8 mouse cellular contexts compared by ENCODE assay signal in the genomic region with DNA sequence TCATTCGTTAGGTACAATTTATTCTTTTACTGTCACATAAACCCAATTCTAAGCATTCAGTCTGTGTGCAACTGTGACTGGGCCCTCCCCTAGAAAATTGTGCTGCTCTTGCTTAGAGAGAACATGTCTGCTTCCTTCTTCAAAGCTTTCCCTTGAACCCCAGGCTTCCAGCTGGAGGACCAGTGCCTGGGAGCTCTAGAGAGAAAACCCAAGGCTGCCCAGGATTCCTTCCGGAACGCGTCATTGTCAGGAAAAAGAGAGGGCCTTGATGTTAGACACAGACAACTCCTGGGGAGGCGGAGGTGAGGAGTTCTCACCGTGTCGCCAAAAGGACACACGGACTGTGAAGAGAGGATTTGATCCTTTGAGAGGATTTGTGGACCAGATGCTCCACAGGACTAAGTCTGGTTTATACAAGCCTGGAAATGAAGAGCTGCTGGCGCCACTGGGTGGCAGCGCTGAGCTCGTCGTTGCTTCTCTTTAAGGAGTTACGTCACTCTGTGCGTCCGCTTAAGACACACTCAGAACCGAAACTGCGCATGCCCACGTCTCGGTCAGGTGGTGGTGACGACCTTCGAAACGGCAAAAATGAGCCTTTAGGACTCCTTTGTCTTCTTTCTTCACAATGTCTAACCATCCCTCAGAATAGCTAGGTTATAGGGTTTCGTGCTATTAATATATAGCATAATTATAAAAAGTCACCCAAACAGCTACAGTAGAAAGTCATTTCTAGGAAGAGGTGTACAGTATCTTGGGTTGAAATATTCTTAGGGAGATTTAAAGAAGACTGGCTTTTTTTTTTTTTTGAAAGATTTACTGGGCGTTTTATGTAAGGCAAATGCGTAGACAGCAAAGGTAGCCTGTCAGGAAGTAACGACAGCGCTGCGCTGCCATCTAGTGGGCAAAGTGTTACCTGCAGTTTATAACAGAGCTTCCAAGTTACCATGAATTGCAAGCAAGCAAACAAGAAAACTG. TPM values are rescaled to one million over a fixed set of nuclear protein-coding genes. Genes with fewer than 3 reads are reported as not detected.
DNase-seq lines count a peak whose midpoint lies in the region; ATAC-seq and TF ChIP-seq lines count a peak whose summit lies in the region.

No protein-coding gene starts in this region.

- TF ChIP-seq POLR2A in ES-Bruce4 (IDR thresholded peaks at IDR 0.05; ENCODE audit: insufficient read depth, low read length), result no peak

- 0 out of 2 replicates have a peak, but pooled peaks have one; percentile 22 for TF ChIP-seq EP300 in ES-Bruce4 (IDR thresholded peaks at IDR 0.05; ENCODE audit: insufficient read depth, low read depth, low read length)
- TF ChIP-seq EP300 in liver, postnatal 0 days (IDR thresholded peaks at IDR 0.05; ENCODE audit: low read depth), result peak; percentile 51

- no peaks in the 10 kb centered on the region for H3K4me1 ChIP-seq in ES-Bruce4 (ENCODE audit: control insufficient read depth, insufficient read depth, low read length)
- H3K4me1 ChIP-seq in forebrain, embryonic 13.5 days, result peaks cover 11% of the 10 kb centered on the region
- H3K4me1 ChIP-seq in liver, postnatal 0 days (ENCODE audit: insufficient read depth), result no peaks in the 10 kb centered on the region; the same call in none of the 2 replicates
- H3K4me1 ChIP-seq in neural tube, embryonic 14.5 days (ENCODE audit: control insufficient read depth, insufficient read depth, low read length), result peaks cover 15% of the 10 kb centered on the region; the same call in 1 of the 2 replicates

- H3K9me3 ChIP-seq in ES-Bruce4 (replicated peaks; ENCODE audit: control insufficient read depth, insufficient read depth, low read length, poor library complexity, severe bottlenecking), result no peaks in the 10 kb centered on the region
- no peaks in the 10 kb centered on the region for H3K9me3 ChIP-seq in forebrain, embryonic 13.5 days (replicated peaks)
- H3K9me3 ChIP-seq in liver, postnatal 0 days (ENCODE audit: low read length), result no peaks in the 10 kb centered on the region
- no peaks in the 10 kb centered on the region for H3K9me3 ChIP-seq in neural tube, embryonic 14.5 days (ENCODE audit: control insufficient read depth, low read length)

- H3K36me3 ChIP-seq in ES-Bruce4 (ENCODE audit: control insufficient read depth, insufficient read depth, low read length, poor library complexity, severe bottlenecking), result no peaks in the 10 kb centered on the region
- H3K36me3 ChIP-seq in forebrain, embryonic 13.5 days (ENCODE audit: poor library complexity, severe bottlenecking), result no peaks in the 10 kb centered on the region
- H3K36me3 ChIP-seq in liver, postnatal 0 days (replicated peaks; ENCODE audit: insufficient read depth, low read length), result no peaks in the 10 kb centered on the region
- no peaks in the 10 kb centered on the region for H3K36me3 ChIP-seq in neural tube, embryonic 14.5 days (ENCODE audit: control insufficient read depth, insufficient read depth, low read length)

- no peak overlapping the region for H3K27ac ChIP-seq in ES-Bruce4 (ENCODE audit: insufficient read depth, low read length)
- peak overlapping the region; percentile 85 for H3K27ac ChIP-seq in forebrain, embryonic 13.5 days
- peak overlapping the region; percentile 91 for H3K27ac ChIP-seq in liver, postnatal 0 days (ENCODE audit: low read depth)
- H3K27ac ChIP-seq in neural tube, embryonic 14.5 days (ENCODE audit: low read depth, low read length), result peak overlapping the region; percentile 68

- peak; percentile 90 for ATAC-seq in cerebellum, adult (ENCODE audit: insufficient number of reproducible peaks, low FRiP score, low TSS enrichment)
- peak; percentile 93 for ATAC-seq in forebrain, embryonic 13.5 days
- ATAC-seq in liver, postnatal 0 days, result peak; percentile 97
- ATAC-seq in neural tube, embryonic 14.5 days (ENCODE audit: low read depth), result peak; percentile 94

- H3K9ac ChIP-seq in ES-Bruce4 (ENCODE audit: low read depth, poor library complexity, severe bottlenecking), result no peak overlapping the region
- peak overlapping the region; percentile 51; the same call in 1 of the 2 replicates for H3K9ac ChIP-seq in forebrain, embryonic 13.5 days
- peak overlapping the region; percentile 33; the same call in 1 of the 2 replicates for H3K9ac ChIP-seq in liver, postnatal 0 days (replicated peaks)
- H3K9ac ChIP-seq in neural tube, embryonic 14.5 days (replicated peaks; ENCODE audit: low read depth, low read length), result peak overlapping the region; percentile 35; the same call in 1 of the 2 replicates

- H3K4me2 ChIP-seq in forebrain, embryonic 13.5 days, result peak overlapping the region; percentile 49
- peak overlapping the region; percentile 60 for H3K4me2 ChIP-seq in liver, postnatal 0 days (ENCODE audit: low read depth, low read length)
- H3K4me2 ChIP-seq in neural tube, embryonic 14.5 days (ENCODE audit: low read depth, low read length), result peak overlapping the region; percentile 21

- TF ChIP-seq CTCF in ES-Bruce4 (IDR thresholded peaks at IDR 0.05; ENCODE audit: low read depth, low read length), result peak; percentile 77
- TF ChIP-seq CTCF in liver, postnatal 0 days (IDR thresholded peaks at IDR 0.05; ENCODE audit: low read depth), result peak; percentile 91

- DNase-seq in heart, postnatal 10 days, result peak; percentile 94 to 96
- DNase-seq in large intestine, adult 2 months (ENCODE audit: low read depth, low spot score), result peak; percentile 92
- peak; percentile 94 for DNase-seq in liver, postnatal 0 days
- peak; percentile 96 for DNase-seq in testis, postnatal 10 days (ENCODE audit: low spot score)

- H3K4me3 ChIP-seq in ES-Bruce4 (ENCODE audit: low read depth, low read length), result peak overlapping the region; percentile 43
- H3K4me3 ChIP-seq in forebrain, embryonic 13.5 days, result peak overlapping the region; percentile 24
- H3K4me3 ChIP-seq in liver, postnatal 0 days (ENCODE audit: low read depth, low read length), result peak overlapping the region; percentile 47
- peak overlapping the region; percentile 19 for H3K4me3 ChIP-seq in neural tube, embryonic 14.5 days (ENCODE audit: low read depth, low read length)

- intact Hi-C loops in heart, postnatal 10 days (cut with DNase I), result no loop called here

- H3K27me3 ChIP-seq in ES-Bruce4 (ENCODE audit: control insufficient read depth, insufficient read depth, low read length, poor library complexity, severe bottlenecking), result no peaks in the 10 kb centered on the region
- H3K27me3 ChIP-seq in forebrain, embryonic 13.5 days, result no peaks in the 10 kb centered on the region
- no peaks in the 10 kb centered on the region for H3K27me3 ChIP-seq in liver, postnatal 0 days (ENCODE audit: insufficient read depth, low read length)
- no peaks in the 10 kb centered on the region for H3K27me3 ChIP-seq in neural tube, embryonic 14.5 days (ENCODE audit: control insufficient read depth, insufficient read depth, low read length)

- WGBS in forebrain, embryonic 13.5 days, result 8% methylated on average over 28 of the region's 28 CpGs
- 9% methylated on average over 28 of the region's 28 CpGs for whole genome bisulfite sequencing in large intestine, adult 2 months
- 9% methylated on average over 28 of the region's 28 CpGs for WGBS in liver, postnatal 0 days (ENCODE audit: insufficient replicate concordance)
- 9% methylated on average over 28 of the region's 28 CpGs for WGBS in neural tube, embryonic 14.5 days

RNA-seq across cellular contexts. Expression of a gene that starts 45.9 kb away (rescaled TPM):
- 2.9 and 3.0 TPM in 2 replicates for polyA plus RNA-seq in ES-Bruce4 (2011; ENCODE audit: insufficient read depth, insufficient read length, low read depth, missing spikeins)
- polyA plus RNA-seq in forebrain, embryonic 13.5 days (2015; fragmentation: Nextera tagmentation; extraction: Ambion mirVana), result 9.7 and 9.8 TPM in 2 replicates
- 1 to 10 TPM; 2.9 to 3.7 TPM for total RNA-seq in heart, postnatal 10 days (2021)
- 1.7 and 2.0 TPM in 2 replicates for polyA plus RNA-seq in large intestine, adult 2 months (2012; rRNA removed)
- 6.6 TPM in 2 replicates for polyA plus RNA-seq in liver, postnatal 0 days (2015; fragmentation: Nextera tagmentation; extraction: Ambion mirVana)
- 26.1 and 32.1 TPM in 2 replicates for polyA plus RNA-seq in neural tube, embryonic 14.5 days (2014; fragmentation: Nextera tagmentation; extraction: Ambion mirVana)
